Mouse (Mus musculus): ENCODE measurements around the gene Slc12a4. TPM values are rescaled to one million over a fixed set of nuclear protein-coding genes. Genes with fewer than 3 reads are reported as not detected.

The Slc12a4 gene
- polyA plus RNA-seq, 1 experiment from 2014 or later, result 5.1 TPM

GRCm38 (mm10) chr8:105942542-105942941 lies 23.4 kb downstream of the Slc12a4 start:
- DNase-seq (ENCODE audit: low spot score) (no peak), ATAC-seq (no peak)
- Histone ChIP-seq H3K4me2 (ENCODE audit: low read length) (no peak overlapping the region), H3K27ac (ENCODE audit: low read depth, low read length) (no peak overlapping the region), H3K4me3 (ENCODE audit: low read depth, low read length) (no peak overlapping the region), H3K27me3 (replicated peaks; ENCODE audit: control insufficient read depth, insufficient read depth, low read length) (no peaks in the 10 kb centered on the region), H3K36me3 (ENCODE audit: control insufficient read depth, insufficient read depth, low read length) (no peaks in the 10 kb centered on the region; the same call in 1 of the 2 replicates), H3K4me1 (ENCODE audit: control insufficient read depth, insufficient read depth, low read length) (no peaks in the 10 kb centered on the region; the same call in 1 of the 2 replicates), H3K9ac (ENCODE audit: low read length) (no peak overlapping the region), H3K9me3 (replicated peaks; ENCODE audit: control insufficient read depth, low read length) (no peaks in the 10 kb centered on the region)
- 95% methylated on average over 5 of the region's 5 CpGs for WGBS

- H3K27ac ChIP-seq (ENCODE audit: low read depth, low read length), result no peak overlapping the region
- H3K36me3 ChIP-seq (ENCODE audit: control insufficient read depth, insufficient read depth, low read length), result no peaks in the 10 kb centered on the region; the same call in 1 of the 2 replicates
- no peaks in the 10 kb centered on the region for H3K27me3 ChIP-seq (replicated peaks; ENCODE audit: control insufficient read depth, insufficient read depth, low read length)
- H3K4me1 ChIP-seq (ENCODE audit: control insufficient read depth, insufficient read depth, low read length), result no peaks in the 10 kb centered on the region; the same call in 1 of the 2 replicates
- no peak overlapping the region for H3K4me2 ChIP-seq (ENCODE audit: low read length)
- H3K9ac ChIP-seq (ENCODE audit: low read length), result no peak overlapping the region
- ATAC-seq, result no peak
- no peaks in the 10 kb centered on the region for H3K9me3 ChIP-seq (replicated peaks; ENCODE audit: control insufficient read depth, low read length)
- WGBS, result 93% methylated on average over 11 of the region's 11 CpGs
- H3K4me3 ChIP-seq (ENCODE audit: low read depth, low read length), result no peak overlapping the region
- no peak for DNase-seq (ENCODE audit: low spot score)
Observed at GRCm38 (mm10) chr8:105942026-105942425, 23.9 kb downstream of the Slc12a4 start.

GRCm38 (mm10) chr8:105938306-105938669 lies 27.6 kb downstream of the Slc12a4 start, which contains the start of gene Psmb10:
Psmb10 (minus strand) TSS chr8:105938444.
- no peaks in the 10 kb centered on the region for H3K27me3 ChIP-seq (replicated peaks; ENCODE audit: control insufficient read depth, insufficient read depth, low read length)
- peak within 1 kb of the TSS; percentile 77 for H3K9ac ChIP-seq (ENCODE audit: low read length)
- peaks cover 5% of the 10 kb centered on the region for H3K4me1 ChIP-seq (ENCODE audit: control insufficient read depth, insufficient read depth, low read length)
- peak within 1 kb of the TSS; percentile 75 for H3K4me2 ChIP-seq (ENCODE audit: low read length)
- no peaks in the 10 kb centered on the region for H3K9me3 ChIP-seq (replicated peaks; ENCODE audit: control insufficient read depth, low read length)
- DNase-seq (ENCODE audit: low spot score) (peak; percentile 15), ATAC-seq (no peak)
- H3K27ac ChIP-seq (ENCODE audit: low read depth, low read length), result peak within 1 kb of the TSS; percentile 70
- 0 out of 2 replicates have a peak, but pooled peaks cover under 1% of the 10 kb centered on the region for H3K36me3 ChIP-seq (ENCODE audit: control insufficient read depth, insufficient read depth, low read length)
- H3K4me3 ChIP-seq (ENCODE audit: low read depth, low read length), result peak within 1 kb of the TSS; percentile 55
- 38% methylated on average over 4 of the region's 4 CpGs for WGBS

- Histone ChIP-seq H3K9ac (ENCODE audit: low read length) (peak overlapping the region; percentile 77), H3K4me1 (ENCODE audit: control insufficient read depth, insufficient read depth, low read length) (peaks cover 5% of the 10 kb centered on the region), H3K9me3 (replicated peaks; ENCODE audit: control insufficient read depth, low read length) (no peaks in the 10 kb centered on the region), H3K4me2 (ENCODE audit: low read length) (peak overlapping the region; percentile 75), H3K4me3 (ENCODE audit: low read depth, low read length) (peak overlapping the region; percentile 55), H3K36me3 (ENCODE audit: control insufficient read depth, insufficient read depth, low read length) (0 out of 2 replicates have a peak, but pooled peaks cover 2% of the 10 kb centered on the region), H3K27ac (ENCODE audit: low read depth, low read length) (peak overlapping the region; percentile 70), H3K27me3 (replicated peaks; ENCODE audit: control insufficient read depth, insufficient read depth, low read length) (no peaks in the 10 kb centered on the region)
- ATAC-seq, result peak; percentile 4; the same call in 1 of the 2 replicates
- WGBS, result 2% methylated on average over 33 of the region's 33 CpGs
- peak; percentile 45 for DNase-seq (ENCODE audit: low spot score)
Observed at GRCm38 (mm10) chr8:105937496-105938305, 28.2 kb downstream of the Slc12a4 start.

GRCm38 (mm10) chr8:105936866-105937475 lies 28.9 kb downstream of the Slc12a4 start:
- peak; percentile 91 for DNase-seq (ENCODE audit: low spot score)
- H3K9me3 ChIP-seq (replicated peaks; ENCODE audit: control insufficient read depth, low read length), result no peaks in the 10 kb centered on the region
- under 1% methylated on average over 30 of the region's 30 CpGs for WGBS
- peaks cover 5% of the 10 kb centered on the region; the same call in 1 of the 2 replicates for H3K36me3 ChIP-seq (ENCODE audit: control insufficient read depth, insufficient read depth, low read length)
- peak overlapping the region; percentile 75 for H3K4me2 ChIP-seq (ENCODE audit: low read length)
- peak overlapping the region; percentile 77 for H3K9ac ChIP-seq (ENCODE audit: low read length)
- peak overlapping the region; percentile 70 for H3K27ac ChIP-seq (ENCODE audit: low read depth, low read length)
- peak overlapping the region; percentile 55 for H3K4me3 ChIP-seq (ENCODE audit: low read depth, low read length)
- H3K27me3 ChIP-seq (replicated peaks; ENCODE audit: control insufficient read depth, insufficient read depth, low read length), result no peaks in the 10 kb centered on the region
- H3K4me1 ChIP-seq (ENCODE audit: control insufficient read depth, insufficient read depth, low read length), result peaks cover 5% of the 10 kb centered on the region
- peak; percentile 91 for ATAC-seq

GRCm38 (mm10) chr8:105935863-105936603 lies 29.9 kb downstream of the Slc12a4 start:
- peaks cover 8% of the 10 kb centered on the region; the same call in 1 of the 2 replicates for H3K36me3 ChIP-seq (ENCODE audit: control insufficient read depth, insufficient read depth, low read length)
- H3K27ac ChIP-seq (ENCODE audit: low read depth, low read length), result no peak overlapping the region
- H3K4me2 ChIP-seq (ENCODE audit: low read length), result peak overlapping the region; percentile 75
- ATAC-seq (no peak), DNase-seq (ENCODE audit: low spot score) (no peak)
- H3K4me1 ChIP-seq (ENCODE audit: control insufficient read depth, insufficient read depth, low read length), result peaks cover 5% of the 10 kb centered on the region
- peak overlapping the region; percentile 77 for H3K9ac ChIP-seq (ENCODE audit: low read length)
- H3K4me3 ChIP-seq (ENCODE audit: low read depth, low read length), result peak overlapping the region; percentile 55
- no peaks in the 10 kb centered on the region for H3K27me3 ChIP-seq (replicated peaks; ENCODE audit: control insufficient read depth, insufficient read depth, low read length)
- WGBS, result 29% methylated on average over 7 of the region's 7 CpGs
- no peaks in the 10 kb centered on the region for H3K9me3 ChIP-seq (replicated peaks; ENCODE audit: control insufficient read depth, low read length)

- Histone ChIP-seq H3K27ac (ENCODE audit: low read depth, low read length) (no peak overlapping the region), H3K27me3 (replicated peaks; ENCODE audit: control insufficient read depth, insufficient read depth, low read length) (no peaks in the 10 kb centered on the region), H3K36me3 (ENCODE audit: control insufficient read depth, insufficient read depth, low read length) (peaks cover 11% of the 10 kb centered on the region; the same call in 1 of the 2 replicates), H3K9ac (ENCODE audit: low read length) (no peak overlapping the region), H3K4me3 (ENCODE audit: low read depth, low read length) (no peak overlapping the region), H3K4me2 (ENCODE audit: low read length) (no peak overlapping the region), H3K9me3 (replicated peaks; ENCODE audit: control insufficient read depth, low read length) (no peaks in the 10 kb centered on the region), H3K4me1 (ENCODE audit: control insufficient read depth, insufficient read depth, low read length) (peaks cover 5% of the 10 kb centered on the region)
- ATAC-seq, result no peak
- no peak for DNase-seq (ENCODE audit: low spot score)
- WGBS, result 86% methylated on average over 6 of the region's 6 CpGs
Observed at GRCm38 (mm10) chr8:105935105-105935504, 30.8 kb downstream of the Slc12a4 start.

- Histone ChIP-seq H3K9me3 (replicated peaks; ENCODE audit: control insufficient read depth, low read length) (no peaks in the 10 kb centered on the region), H3K4me2 (ENCODE audit: low read length) (no peak within 1 kb of the TSS), H3K9ac (ENCODE audit: low read length) (no peak within 1 kb of the TSS), H3K27me3 (replicated peaks; ENCODE audit: control insufficient read depth, insufficient read depth, low read length) (no peaks in the 10 kb centered on the region), H3K36me3 (ENCODE audit: control insufficient read depth, insufficient read depth, low read length) (peaks cover 19% of the 10 kb centered on the region; the same call in 1 of the 2 replicates), H3K4me3 (ENCODE audit: low read depth, low read length) (no peak within 1 kb of the TSS), H3K27ac (ENCODE audit: low read depth, low read length) (no peak within 1 kb of the TSS), H3K4me1 (ENCODE audit: control insufficient read depth, insufficient read depth, low read length) (peaks cover 5% of the 10 kb centered on the region)
- DNase-seq (ENCODE audit: low spot score) (no peak), ATAC-seq (no peak)
- WGBS, result 89% methylated on average over 2 of the region's 2 CpGs
Observed at GRCm38 (mm10) chr8:105933762-105934161, 32.1 kb downstream of the Slc12a4 start, which contains the start of gene Ctrl. Ctrl (minus strand) TSS chr8:105933862.

Data from forebrain, embryonic 14.5 days (tissue).